In genomic region chr1:74309767-74310166, GRCm38 (mm10) we compare ENCODE assay signal across 17 mouse cellular contexts. TPM values are rescaled to one million over a fixed set of nuclear protein-coding genes. Genes with fewer than 3 reads are reported as not detected.
DNase-seq lines count a peak whose midpoint lies in the region; ATAC-seq lines count a peak whose summit lies in the region.
"Had no signal": no experiment of that assay in that cellular context is flagged by ENCODE, and none has a peak within 500 bp of the region (broad histone marks: within the 10 kb centered on the region; RNA-seq: fewer than 3 reads in every experiment).

No protein-coding gene starts in this region.

- ATAC-seq in heart, embryonic 12.5 days (ENCODE audit: insufficient number of reproducible peaks, low FRiP score): peak; percentile 52
- ATAC-seq in megakaryocyte, adult 5-6 weeks (ENCODE audit: poor library complexity, severe bottlenecking): no peak
- no peak for ATAC-seq in limb, embryonic 13.5 days (ENCODE audit: low FRiP score, low read depth)
- no peak for ATAC-seq in midbrain, embryonic 11.5 days (ENCODE audit: low FRiP score)
- ATAC-seq in forebrain, embryonic 15.5 days (replicated peaks): no peak

- H3K9ac ChIP-seq in heart, embryonic 12.5 days: no peak overlapping the region; the same call in 1 of the 2 replicates
- no peak overlapping the region for H3K9ac ChIP-seq in limb, embryonic 13.5 days
- no peak overlapping the region for H3K9ac ChIP-seq in midbrain, embryonic 11.5 days (ENCODE audit: low read length)
- no peak overlapping the region for H3K9ac ChIP-seq in forebrain, embryonic 15.5 days (replicated peaks)
- H3K9ac ChIP-seq: forebrain, embryonic 12.5 days; limb, embryonic 12.5 days; neural tube, embryonic 12.5 days had no signal

- no peak overlapping the region for H3K4me3 ChIP-seq in heart, embryonic 12.5 days
- peak overlapping the region; percentile 76 for H3K4me3 ChIP-seq in megakaryocyte, embryonic 14.5 days (replicated peaks)
- H3K4me3 ChIP-seq in limb, embryonic 13.5 days: no peak overlapping the region
- H3K4me3 ChIP-seq in midbrain, embryonic 11.5 days (ENCODE audit: low read depth, low read length): no peak overlapping the region
- H3K4me3 ChIP-seq in forebrain, embryonic 15.5 days: no peak overlapping the region
- H3K4me3 ChIP-seq: forebrain, embryonic 12.5 days; limb, embryonic 12.5 days; midbrain, embryonic 10.5 days; neural tube, embryonic 12.5 days had no signal

- H3K4me2 ChIP-seq in heart, embryonic 12.5 days: peak overlapping the region; percentile 9; the same call in 1 of the 2 replicates
- no peak overlapping the region for H3K4me2 ChIP-seq in limb, embryonic 13.5 days (replicated peaks)
- no peak overlapping the region for H3K4me2 ChIP-seq in midbrain, embryonic 11.5 days
- no peak overlapping the region for H3K4me2 ChIP-seq in forebrain, embryonic 15.5 days (replicated peaks)
- H3K4me2 ChIP-seq: forebrain, embryonic 12.5 days; limb, embryonic 12.5 days; neural tube, embryonic 12.5 days had no signal

- H3K27ac ChIP-seq in heart, embryonic 12.5 days (ENCODE audit: poor library complexity, severe bottlenecking): peak overlapping the region; percentile 63
- H3K27ac ChIP-seq in limb, embryonic 13.5 days: 0 out of 2 replicates have a peak overlapping the region, but pooled peaks have one; percentile 28
- no peak overlapping the region for H3K27ac ChIP-seq in midbrain, embryonic 11.5 days (ENCODE audit: low read depth, low read length)
- H3K27ac ChIP-seq in forebrain, embryonic 15.5 days (replicated peaks): no peak overlapping the region
- H3K27ac ChIP-seq: forebrain, embryonic 12.5 days; limb, embryonic 12.5 days; midbrain, embryonic 10.5 days; neural tube, embryonic 12.5 days had no signal

- peaks cover 51% of the 10 kb centered on the region for H3K4me1 ChIP-seq in heart, embryonic 12.5 days (replicated peaks)
- peaks cover 70% of the 10 kb centered on the region for H3K4me1 ChIP-seq in megakaryocyte, embryonic 14.5 days
- H3K4me1 ChIP-seq in limb, embryonic 13.5 days: no peaks in the 10 kb centered on the region
- no peaks in the 10 kb centered on the region for H3K4me1 ChIP-seq in midbrain, embryonic 11.5 days (ENCODE audit: control insufficient read depth, insufficient read depth, low read length)
- H3K4me1 ChIP-seq in forebrain, embryonic 15.5 days: no peaks in the 10 kb centered on the region; the same call in 1 of the 2 replicates
- H3K4me1 ChIP-seq: forebrain, embryonic 12.5 days; limb, embryonic 12.5 days; neural tube, embryonic 12.5 days had no signal

- H3K36me3 ChIP-seq in heart, embryonic 12.5 days: no peaks in the 10 kb centered on the region
- peaks cover 8% of the 10 kb centered on the region for H3K36me3 ChIP-seq in megakaryocyte, embryonic 14.5 days (replicated peaks; ENCODE audit: low read length)
- no peaks in the 10 kb centered on the region for H3K36me3 ChIP-seq in limb, embryonic 13.5 days
- no peaks in the 10 kb centered on the region for H3K36me3 ChIP-seq in midbrain, embryonic 11.5 days (ENCODE audit: control insufficient read depth, insufficient read depth, low read length)
- no peaks in the 10 kb centered on the region for H3K36me3 ChIP-seq in forebrain, embryonic 15.5 days
- H3K36me3 ChIP-seq: forebrain, embryonic 12.5 days; limb, embryonic 12.5 days; midbrain, embryonic 10.5 days; neural tube, embryonic 12.5 days had no signal

- 12% methylated on average over 3 of the region's 3 CpGs for WGBS in heart, embryonic 12.5 days
- WGBS in limb, embryonic 13.5 days: 35% methylated on average over 3 of the region's 3 CpGs
- WGBS in midbrain, embryonic 11.5 days: 66% methylated on average over 3 of the region's 3 CpGs
- WGBS in forebrain, embryonic 15.5 days: 74% methylated on average over 3 of the region's 3 CpGs

- no peaks in the 10 kb centered on the region for H3K27me3 ChIP-seq in heart, embryonic 12.5 days (replicated peaks)
- H3K27me3 ChIP-seq in megakaryocyte, embryonic 14.5 days (replicated peaks): peaks cover under 1% of the 10 kb centered on the region
- H3K27me3 ChIP-seq in limb, embryonic 13.5 days: no peaks in the 10 kb centered on the region
- H3K27me3 ChIP-seq in midbrain, embryonic 11.5 days (ENCODE audit: control insufficient read depth, insufficient read depth, low read length): no peaks in the 10 kb centered on the region
- H3K27me3 ChIP-seq in forebrain, embryonic 15.5 days: no peaks in the 10 kb centered on the region
- H3K27me3 ChIP-seq: forebrain, embryonic 12.5 days; limb, embryonic 12.5 days; neural tube, embryonic 12.5 days had no signal

- no peak for DNase-seq in heart, postnatal 10 days
- no peak for DNase-seq in midbrain, embryonic 11.5 days (ENCODE audit: low spot score, missing footprints)
- no peak for DNase-seq in cerebellum, adult 18-20 months
- DNase-seq: adrenal gland, postnatal 25 days; cerebellum, adult 11-12 months; gastrocnemius, postnatal 36 days had no signal

- H3K9me3 ChIP-seq in heart, embryonic 12.5 days (replicated peaks): no peaks in the 10 kb centered on the region
- H3K9me3 ChIP-seq in megakaryocyte, embryonic 14.5 days: peaks cover 5% of the 10 kb centered on the region
- H3K9me3 ChIP-seq in limb, embryonic 13.5 days: no peaks in the 10 kb centered on the region
- H3K9me3 ChIP-seq in midbrain, embryonic 11.5 days (ENCODE audit: control insufficient read depth, low read length): no peaks in the 10 kb centered on the region
- no peaks in the 10 kb centered on the region for H3K9me3 ChIP-seq in forebrain, embryonic 15.5 days
- H3K9me3 ChIP-seq: forebrain, embryonic 12.5 days; midbrain, embryonic 10.5 days; neural tube, embryonic 12.5 days had no signal

- intact Hi-C loops in heart, postnatal 10 days (cut with DNase I): loop anchor here (2.0 kb wide), 1 partner anchor 21 kb away; no protein-coding TSS in a partner anchor

RNA-seq across cellular contexts. Expression of gene Tmbim1, which starts 4.3 kb away (rescaled TPM):
- polyA plus RNA-seq in heart, embryonic 12.5 days (2016; fragmentation: Nextera tagmentation; extraction: Ambion mirVana): 41.1 and 42.9 TPM in 2 replicates
- 10 to 100 TPM; 43.2 to 45.8 TPM for total RNA-seq in heart, postnatal 10 days (2021)
- 128 and 140 TPM in 2 replicates for polyA plus RNA-seq in megakaryocyte, embryonic 14.5 days (2012; ENCODE audit: insufficient read depth, low replicate concordance)
- 13.6 and 15.5 TPM in 2 replicates for total RNA-seq in megakaryocyte, adult 5-6 weeks (2015)
- total RNA-seq in megakaryocyte, adult 5-6 weeks (2017): 11.3 and 13.8 TPM in 2 replicates
- 30.6 and 31.7 TPM in 2 replicates for polyA plus RNA-seq in limb, embryonic 13.5 days (2015; fragmentation: Nextera tagmentation; extraction: Ambion mirVana)
- 6.4 and 7.0 TPM in 2 replicates for polyA plus RNA-seq in midbrain, embryonic 11.5 days (2014; fragmentation: Nextera tagmentation; extraction: Ambion mirVana)
- 5.4 and 6.8 TPM in 2 replicates for polyA plus RNA-seq in forebrain, embryonic 15.5 days (2015; fragmentation: Nextera tagmentation; extraction: Ambion mirVana)

RNA-seq across cellular contexts. Expression of gene Pnkd, which starts 25.0 kb away (rescaled TPM):
- polyA plus RNA-seq in heart, embryonic 12.5 days (2016; fragmentation: Nextera tagmentation; extraction: Ambion mirVana): 215 and 216 TPM in 2 replicates
- total RNA-seq in heart, postnatal 10 days (2021): 100 to 1,000 TPM; 205 to 211 TPM
- 113 and 116 TPM in 2 replicates for polyA plus RNA-seq in megakaryocyte, embryonic 14.5 days (2012; ENCODE audit: insufficient read depth, low replicate concordance)
- total RNA-seq in megakaryocyte, adult 5-6 weeks (2015): 23.5 and 23.6 TPM in 2 replicates
- total RNA-seq in megakaryocyte, adult 5-6 weeks (2017): 7.7 and 8.9 TPM in 2 replicates
- polyA plus RNA-seq in limb, embryonic 13.5 days (2015; fragmentation: Nextera tagmentation; extraction: Ambion mirVana): 108 and 112 TPM in 2 replicates
- polyA plus RNA-seq in midbrain, embryonic 11.5 days (2014; fragmentation: Nextera tagmentation; extraction: Ambion mirVana): 83.9 and 84.6 TPM in 2 replicates
- 99.2 and 104 TPM in 2 replicates for polyA plus RNA-seq in forebrain, embryonic 15.5 days (2015; fragmentation: Nextera tagmentation; extraction: Ambion mirVana)

RNA-seq across cellular contexts. Expression of gene Aamp, which starts 25.2 kb away (rescaled TPM):
- polyA plus RNA-seq in heart, embryonic 12.5 days (2016; fragmentation: Nextera tagmentation; extraction: Ambion mirVana): 169 and 171 TPM in 2 replicates
- 100 to 1,000 TPM; 103 to 109 TPM for total RNA-seq in heart, postnatal 10 days (2021)
- polyA plus RNA-seq in megakaryocyte, embryonic 14.5 days (2012; ENCODE audit: insufficient read depth, low replicate concordance): 180 and 228 TPM in 2 replicates
- total RNA-seq in megakaryocyte, adult 5-6 weeks (2015): 27.8 and 33.6 TPM in 2 replicates
- 48.2 and 59.5 TPM in 2 replicates for total RNA-seq in megakaryocyte, adult 5-6 weeks (2017)
- polyA plus RNA-seq in limb, embryonic 13.5 days (2015; fragmentation: Nextera tagmentation; extraction: Ambion mirVana): 220 and 232 TPM in 2 replicates
- polyA plus RNA-seq in midbrain, embryonic 11.5 days (2014; fragmentation: Nextera tagmentation; extraction: Ambion mirVana): 175 and 186 TPM in 2 replicates
- 211 and 214 TPM in 2 replicates for polyA plus RNA-seq in forebrain, embryonic 15.5 days (2015; fragmentation: Nextera tagmentation; extraction: Ambion mirVana)

RNA-seq across cellular contexts. Expression of gene Gpbar1, which starts 31.4 kb away (rescaled TPM):
- 0.37 and 0.41 TPM in 2 replicates for polyA plus RNA-seq in heart, embryonic 12.5 days (2016; fragmentation: Nextera tagmentation; extraction: Ambion mirVana)
- total RNA-seq in heart, postnatal 10 days (2021): not detected
- 0.28 TPM in 1 of 2 replicates, not detected in the other for polyA plus RNA-seq in megakaryocyte, embryonic 14.5 days (2012; ENCODE audit: insufficient read depth, low replicate concordance)
- total RNA-seq in megakaryocyte, adult 5-6 weeks (2015): not detected in 2 replicates
- total RNA-seq in megakaryocyte, adult 5-6 weeks (2017): not detected in 2 replicates
- polyA plus RNA-seq in limb, embryonic 13.5 days (2015; fragmentation: Nextera tagmentation; extraction: Ambion mirVana): 0.18 and 0.31 TPM in 2 replicates
- polyA plus RNA-seq in midbrain, embryonic 11.5 days (2014; fragmentation: Nextera tagmentation; extraction: Ambion mirVana): 0.15 TPM in 1 of 2 replicates, not detected in the other
- polyA plus RNA-seq in forebrain, embryonic 15.5 days (2015; fragmentation: Nextera tagmentation; extraction: Ambion mirVana): 0.34 TPM in 1 of 2 replicates, not detected in the other
- total RNA-seq: adrenal gland, postnatal 25 days; gastrocnemius, postnatal 36 days; layer of hippocampus, postnatal 25 days had no signal
- polyA plus RNA-seq: C2C12; neural tube, embryonic 12.5 days had no signal

RNA-seq across cellular contexts. Expression of gene Catip, which starts 52.1 kb away (rescaled TPM):
- 0.46 TPM in 2 replicates for polyA plus RNA-seq in heart, embryonic 12.5 days (2016; fragmentation: Nextera tagmentation; extraction: Ambion mirVana)
- total RNA-seq in heart, postnatal 10 days (2021): under 1 TPM; 0.29 to 0.45 TPM
- polyA plus RNA-seq in megakaryocyte, embryonic 14.5 days (2012; ENCODE audit: insufficient read depth, low replicate concordance): 0.59 TPM in 1 of 2 replicates, not detected in the other
- 0.07 TPM in 1 of 2 replicates, not detected in the other for total RNA-seq in megakaryocyte, adult 5-6 weeks (2015)
- 0.26 TPM in 1 of 2 replicates, not detected in the other for total RNA-seq in megakaryocyte, adult 5-6 weeks (2017)
- 1.2 and 1.5 TPM in 2 replicates for polyA plus RNA-seq in limb, embryonic 13.5 days (2015; fragmentation: Nextera tagmentation; extraction: Ambion mirVana)
- polyA plus RNA-seq in midbrain, embryonic 11.5 days (2014; fragmentation: Nextera tagmentation; extraction: Ambion mirVana): 0.05 and 0.22 TPM in 2 replicates
- polyA plus RNA-seq in forebrain, embryonic 15.5 days (2015; fragmentation: Nextera tagmentation; extraction: Ambion mirVana): 0.38 and 1.2 TPM in 2 replicates
- polyA plus RNA-seq: C2C12 had no signal

Comparison
In these comparisons a context has a peak if more than half of its experiments do, and no peak if none do; other contexts are left out.
1. H3K27ac ChIP-seq: peak in heart, embryonic 12.5 days (single experiment) and limb, embryonic 13.5 days (single experiment); none in midbrain, embryonic 11.5 days (single experiment) and forebrain, embryonic 15.5 days (single experiment).